Comparison of ENCODE assay signal across 8 mouse cellular contexts in the genomic region with DNA sequence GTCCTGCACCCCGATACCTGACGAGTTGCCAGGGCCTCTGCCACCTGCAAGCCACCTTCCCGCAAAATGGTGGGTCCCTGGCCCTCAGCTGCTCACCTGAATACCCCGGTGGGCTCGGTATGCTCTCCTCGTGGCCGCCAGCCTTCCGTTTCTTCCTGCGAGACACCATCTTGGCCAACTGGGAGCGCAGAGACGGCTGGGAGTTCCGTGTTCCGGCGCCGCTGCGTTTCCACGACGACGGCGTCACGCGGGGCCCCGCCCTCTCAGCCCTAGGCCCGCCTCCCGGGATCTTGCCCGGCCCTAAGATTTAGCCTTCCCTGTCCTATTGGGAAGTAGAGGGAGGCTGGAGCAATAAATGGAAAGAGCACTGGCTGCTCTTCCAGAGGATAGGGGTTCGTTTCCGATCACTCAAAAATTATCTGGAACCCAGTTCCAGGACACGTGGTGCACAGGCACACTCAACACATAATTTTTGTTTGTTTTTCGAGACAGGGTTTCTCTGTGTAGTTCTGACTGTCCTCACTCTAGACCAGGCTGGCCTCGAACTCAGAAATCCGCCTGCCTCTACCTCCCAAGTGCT. TPM values are rescaled to one million over a fixed set of nuclear protein-coding genes. Genes with fewer than 3 reads are reported as not detected.
A peak's percentile ranks its signal among the peaks of the same experiment; 100 is the strongest.
DNase-seq lines count a peak whose midpoint lies in the region; ATAC-seq lines count a peak whose summit lies in the region.

A gene (minus strand): TSS at position 236 of the 580 bp plus-strand sequence.

- peak; percentile 60 to 71 for DNase-seq in CD8-positive naive resting alpha-beta T cell, adult 2 months (ENCODE audit: low read depth in 2 of 2, low spot score in 2 of 2)
- peak; percentile 63 for DNase-seq in c-Kit-positive CD71-negative TER-119-negative erythroid progenitor cells, embryonic 14.5 days (ENCODE audit: low read depth)
- DNase-seq in forebrain, embryonic 11.5 days (ENCODE audit: low spot score) = peak; percentile 95
- peak; percentile 95 to 97 for DNase-seq in kidney, postnatal 36 days
- peak; percentile 78 for DNase-seq in telencephalon, adult 2 months (ENCODE audit: low read depth, low spot score)

- ATAC-seq in forebrain, embryonic 11.5 days (replicated peaks; ENCODE audit: low FRiP score) = peak; percentile 92
- peak; percentile 91 for ATAC-seq in heart, embryonic 16.5 days (replicated peaks; ENCODE audit: extremely low read depth, insufficient read depth, low FRiP score)
- ATAC-seq in liver, embryonic 15.5 days (ENCODE audit: insufficient read depth) = peak; percentile 88
- peak; percentile 86 for ATAC-seq in neural tube, embryonic 12.5 days (ENCODE audit: low FRiP score, low read depth)

- peaks cover 6% of the 10 kb centered on the region; the same call in 1 of the 2 replicates for H3K4me1 ChIP-seq in forebrain, embryonic 11.5 days (replicated peaks; ENCODE audit: control insufficient read depth, insufficient read depth, low read length)
- peaks cover 12% of the 10 kb centered on the region for H3K4me1 ChIP-seq in heart, embryonic 16.5 days (ENCODE audit: control insufficient read depth, insufficient read depth, low read length)
- peaks cover 18% of the 10 kb centered on the region for H3K4me1 ChIP-seq in liver, embryonic 15.5 days (replicated peaks)
- peaks cover 8% of the 10 kb centered on the region for H3K4me1 ChIP-seq in neural tube, embryonic 12.5 days

- H3K9ac ChIP-seq in forebrain, embryonic 11.5 days (ENCODE audit: low read length) = peak within 1 kb of the TSS; percentile 74
- peak within 1 kb of the TSS; percentile 86 for H3K9ac ChIP-seq in heart, embryonic 16.5 days (ENCODE audit: low read length)
- H3K9ac ChIP-seq in liver, embryonic 15.5 days = peak within 1 kb of the TSS; percentile 75
- peak within 1 kb of the TSS; percentile 75 for H3K9ac ChIP-seq in neural tube, embryonic 12.5 days

- WGBS in forebrain, embryonic 11.5 days = 9% methylated on average over 32 of the region's 32 CpGs
- WGBS in heart, embryonic 16.5 days = 8% methylated on average over 32 of the region's 32 CpGs
- WGBS in liver, embryonic 15.5 days (ENCODE audit: insufficient replicate concordance) = 3% methylated on average over 32 of the region's 32 CpGs
- WGBS in neural tube, embryonic 12.5 days = 11% methylated on average over 32 of the region's 32 CpGs

- H3K4me3 ChIP-seq in forebrain, embryonic 11.5 days (ENCODE audit: low read depth, low read length) = peak within 1 kb of the TSS; percentile 81
- peak within 1 kb of the TSS; percentile 95 for H3K4me3 ChIP-seq in heart, embryonic 16.5 days (ENCODE audit: low read length)
- H3K4me3 ChIP-seq in liver, embryonic 15.5 days (replicated peaks) = peak within 1 kb of the TSS; percentile 93
- H3K4me3 ChIP-seq in neural tube, embryonic 12.5 days = peak within 1 kb of the TSS; percentile 77

- peak within 1 kb of the TSS; percentile 84 for H3K4me2 ChIP-seq in forebrain, embryonic 11.5 days (ENCODE audit: low read depth, low read length, severe bottlenecking)
- peak within 1 kb of the TSS; percentile 87 for H3K4me2 ChIP-seq in heart, embryonic 16.5 days (ENCODE audit: low read depth, low read length)
- H3K4me2 ChIP-seq in liver, embryonic 15.5 days = peak within 1 kb of the TSS; percentile 89
- H3K4me2 ChIP-seq in neural tube, embryonic 12.5 days (replicated peaks) = peak within 1 kb of the TSS; percentile 86

- H3K9me3 ChIP-seq in forebrain, embryonic 11.5 days (ENCODE audit: control insufficient read depth, low read length) = no peaks in the 10 kb centered on the region
- H3K9me3 ChIP-seq in heart, embryonic 16.5 days (replicated peaks; ENCODE audit: control insufficient read depth, low read length) = no peaks in the 10 kb centered on the region
- H3K9me3 ChIP-seq in liver, embryonic 15.5 days (replicated peaks) = no peaks in the 10 kb centered on the region
- H3K9me3 ChIP-seq in neural tube, embryonic 12.5 days = no peaks in the 10 kb centered on the region

- no peaks in the 10 kb centered on the region for H3K27me3 ChIP-seq in forebrain, embryonic 11.5 days (ENCODE audit: control insufficient read depth, insufficient read depth, low read length)
- H3K27me3 ChIP-seq in heart, embryonic 16.5 days (ENCODE audit: control insufficient read depth, insufficient read depth, low read length) = no peaks in the 10 kb centered on the region
- no peaks in the 10 kb centered on the region for H3K27me3 ChIP-seq in liver, embryonic 15.5 days
- no peaks in the 10 kb centered on the region for H3K27me3 ChIP-seq in neural tube, embryonic 12.5 days (replicated peaks)

- peaks cover 13% of the 10 kb centered on the region for H3K36me3 ChIP-seq in forebrain, embryonic 11.5 days (ENCODE audit: control insufficient read depth, insufficient read depth, low read length)
- H3K36me3 ChIP-seq in heart, embryonic 16.5 days (ENCODE audit: control insufficient read depth, insufficient read depth) = peaks cover 35% of the 10 kb centered on the region
- peaks cover 51% of the 10 kb centered on the region for H3K36me3 ChIP-seq in liver, embryonic 15.5 days (replicated peaks)
- peaks cover 46% of the 10 kb centered on the region for H3K36me3 ChIP-seq in neural tube, embryonic 12.5 days

- peak within 1 kb of the TSS; percentile 53 for H3K27ac ChIP-seq in forebrain, embryonic 11.5 days (ENCODE audit: low read depth, low read length)
- peak within 1 kb of the TSS; percentile 76 for H3K27ac ChIP-seq in heart, embryonic 16.5 days (ENCODE audit: low read length)
- H3K27ac ChIP-seq in liver, embryonic 15.5 days (replicated peaks) = peak within 1 kb of the TSS; percentile 74
- H3K27ac ChIP-seq in neural tube, embryonic 12.5 days = peak within 1 kb of the TSS; percentile 33

RNA-seq across cellular contexts. Expression of the gene that starts here (rescaled TPM):
- 71.2 and 79.7 TPM in 2 replicates for polyA plus RNA-seq in forebrain, embryonic 11.5 days (2014; fragmentation: Nextera tagmentation; extraction: Ambion mirVana)
- polyA plus RNA-seq in heart, embryonic 16.5 days (2015; fragmentation: Nextera tagmentation; extraction: Ambion mirVana) = 43.3 and 47.3 TPM in 2 replicates
- 22.0 and 25.7 TPM in 2 replicates for polyA plus RNA-seq in liver, embryonic 15.5 days (2015; fragmentation: Nextera tagmentation; extraction: Ambion mirVana)
- 57.5 and 61.1 TPM in 2 replicates for polyA plus RNA-seq in neural tube, embryonic 12.5 days (2016; fragmentation: Nextera tagmentation; extraction: Ambion mirVana)

Comparison
In these comparisons a context has a peak if more than half of its experiments do, and no peak if none do; other contexts are left out.
1. Peak in every context shown above with its lines: DNase-seq, ATAC-seq, H3K4me3 ChIP-seq and H3K27ac ChIP-seq.